In genomic region chr17:8797624-8798023, GRCm38 (mm10) we compare ENCODE assay signal across 20 mouse cellular contexts.
A peak's percentile ranks its signal among the peaks of the same experiment; 100 is the strongest.
DNase-seq lines count a peak whose midpoint lies in the region; ATAC-seq and TF ChIP-seq lines count a peak whose summit lies in the region.
"Had no signal": no experiment of that assay in that cellular context is flagged by ENCODE, and none has a peak within 500 bp of the region (broad histone marks: within the 10 kb centered on the region; RNA-seq: fewer than 3 reads in every experiment).

No protein-coding gene starts in this region.

- no peaks in the 10 kb centered on the region for H3K9me3 ChIP-seq in liver, embryonic 11.5 days (ENCODE audit: control insufficient read depth, low read length)
- H3K9me3 ChIP-seq in liver, postnatal 0 days (ENCODE audit: low read length): no peaks in the 10 kb centered on the region
- no peaks in the 10 kb centered on the region for H3K9me3 ChIP-seq in midbrain, embryonic 13.5 days
- H3K9me3 ChIP-seq: embryonic facial prominence, embryonic 15.5 days; forebrain, embryonic 10.5 days; heart, embryonic 13.5 days; intestine, embryonic 15.5 days had no signal

- peak; percentile 18 for DNase-seq in heart, adult 11 months
- no peak for DNase-seq in heart, postnatal 4 days
- DNase-seq in liver, embryonic 11.5 days (ENCODE audit: low spot score): peak; percentile 33
- DNase-seq in liver, postnatal 0 days: no peak
- DNase-seq in MEL-GATA-1-ER (ENCODE audit: extremely low read depth, low read depth): peak; percentile 70
- DNase-seq: adrenal gland, postnatal 14 days; cerebellum, adult 18-20 months; cerebellum, adult 9-11 months; gastrocnemius, postnatal 36 days; heart, adult 2 months; heart, postnatal 36 days had no signal

- peaks cover 5% of the 10 kb centered on the region; the same call in 1 of the 2 replicates for H3K4me1 ChIP-seq in liver, embryonic 11.5 days (replicated peaks; ENCODE audit: control insufficient read depth, insufficient read depth, low read length)
- peaks cover 8% of the 10 kb centered on the region for H3K4me1 ChIP-seq in liver, postnatal 0 days (ENCODE audit: insufficient read depth)
- H3K4me1 ChIP-seq in midbrain, embryonic 13.5 days (replicated peaks): peaks cover 16% of the 10 kb centered on the region

- no peak overlapping the region for H3K27ac ChIP-seq in liver, embryonic 11.5 days (ENCODE audit: low read depth, low read length)
- no peak overlapping the region for H3K27ac ChIP-seq in liver, postnatal 0 days (ENCODE audit: low read depth)
- no peak overlapping the region for H3K27ac ChIP-seq in midbrain, embryonic 13.5 days
- H3K27ac ChIP-seq: embryonic facial prominence, embryonic 15.5 days; forebrain, embryonic 10.5 days; heart, adult 2 months; heart, embryonic 13.5 days; hindbrain, embryonic 14.5 days; intestine, embryonic 15.5 days had no signal

- peak; percentile 63; the same call in 1 of the 2 replicates for ATAC-seq in liver, embryonic 11.5 days (replicated peaks; ENCODE audit: low FRiP score)
- no peak for ATAC-seq in liver, postnatal 0 days
- peak; percentile 76 for ATAC-seq in megakaryocyte-erythroid progenitor cell, adult 5-6 weeks (replicated peaks; ENCODE audit: low FRiP score, low TSS enrichment, poor library complexity, severe bottlenecking)
- ATAC-seq in midbrain, embryonic 13.5 days: no peak
- ATAC-seq: forebrain, embryonic 14.5 days; intestine, embryonic 15.5 days had no signal

- WGBS in liver, embryonic 11.5 days: 4% methylated on average over 2 of the region's 2 CpGs
- WGBS in liver, postnatal 0 days (ENCODE audit: insufficient replicate concordance): 8% methylated on average over 2 of the region's 2 CpGs
- 12% methylated on average over 2 of the region's 2 CpGs for WGBS in midbrain, embryonic 13.5 days

- peaks cover 53% of the 10 kb centered on the region for H3K27me3 ChIP-seq in liver, embryonic 11.5 days (replicated peaks; ENCODE audit: control insufficient read depth, insufficient read depth, low read length)
- peaks cover 50% of the 10 kb centered on the region for H3K27me3 ChIP-seq in liver, postnatal 0 days (ENCODE audit: insufficient read depth, low read length)
- peaks cover 60% of the 10 kb centered on the region for H3K27me3 ChIP-seq in midbrain, embryonic 13.5 days

- H3K36me3 ChIP-seq in liver, embryonic 11.5 days (ENCODE audit: control insufficient read depth, insufficient read depth, low read length): no peaks in the 10 kb centered on the region
- no peaks in the 10 kb centered on the region for H3K36me3 ChIP-seq in liver, postnatal 0 days (replicated peaks; ENCODE audit: insufficient read depth, low read length)
- no peaks in the 10 kb centered on the region for H3K36me3 ChIP-seq in midbrain, embryonic 13.5 days
- H3K36me3 ChIP-seq: embryonic facial prominence, embryonic 15.5 days; forebrain, embryonic 10.5 days; heart, embryonic 13.5 days; intestine, embryonic 15.5 days had no signal

- no peak for TF ChIP-seq EP300 in liver, postnatal 0 days (IDR thresholded peaks at IDR 0.05; ENCODE audit: low read depth)

- H3K4me3 ChIP-seq in liver, embryonic 11.5 days (ENCODE audit: low read depth, low read length): no peak overlapping the region
- no peak overlapping the region for H3K4me3 ChIP-seq in liver, postnatal 0 days (ENCODE audit: low read depth, low read length)
- H3K4me3 ChIP-seq in midbrain, embryonic 13.5 days (replicated peaks): no peak overlapping the region
- H3K4me3 ChIP-seq: embryonic facial prominence, embryonic 15.5 days; erythroblast, embryonic 14.5 days; forebrain, embryonic 10.5 days; heart, adult 2 months; heart, embryonic 13.5 days; intestine, embryonic 15.5 days had no signal

- H3K9ac ChIP-seq in liver, embryonic 11.5 days (ENCODE audit: low read depth, low read length): no peak overlapping the region
- H3K9ac ChIP-seq in liver, postnatal 0 days (replicated peaks): no peak overlapping the region
- no peak overlapping the region for H3K9ac ChIP-seq in midbrain, embryonic 13.5 days (replicated peaks)
- H3K9ac ChIP-seq: embryonic facial prominence, embryonic 15.5 days; heart, embryonic 13.5 days; hindbrain, embryonic 14.5 days; intestine, embryonic 15.5 days had no signal

- no peak for TF ChIP-seq CTCF in liver, postnatal 0 days (IDR thresholded peaks at IDR 0.05; ENCODE audit: low read depth)

- H3K4me2 ChIP-seq in liver, embryonic 11.5 days: no peak overlapping the region
- H3K4me2 ChIP-seq in liver, postnatal 0 days (ENCODE audit: low read depth, low read length): no peak overlapping the region
- no peak overlapping the region for H3K4me2 ChIP-seq in midbrain, embryonic 13.5 days (replicated peaks)
- H3K4me2 ChIP-seq: embryonic facial prominence, embryonic 15.5 days; hindbrain, embryonic 14.5 days; intestine, embryonic 15.5 days had no signal

Comparison
In these comparisons a context has a peak if more than half of its experiments do, and no peak if none do; other contexts are left out.
1. DNase-seq: peak in heart, adult 11 months (single experiment), liver, embryonic 11.5 days (single experiment) and MEL-GATA-1-ER (single experiment); none in heart, postnatal 4 days (single experiment) and liver, postnatal 0 days (single experiment).
2. ATAC-seq: peak in liver, embryonic 11.5 days (single experiment) and megakaryocyte-erythroid progenitor cell, adult 5-6 weeks (single experiment); none in liver, postnatal 0 days (single experiment) and midbrain, embryonic 13.5 days (single experiment).